36 mouse cellular contexts compared by ENCODE assay signal in the genomic region with DNA sequence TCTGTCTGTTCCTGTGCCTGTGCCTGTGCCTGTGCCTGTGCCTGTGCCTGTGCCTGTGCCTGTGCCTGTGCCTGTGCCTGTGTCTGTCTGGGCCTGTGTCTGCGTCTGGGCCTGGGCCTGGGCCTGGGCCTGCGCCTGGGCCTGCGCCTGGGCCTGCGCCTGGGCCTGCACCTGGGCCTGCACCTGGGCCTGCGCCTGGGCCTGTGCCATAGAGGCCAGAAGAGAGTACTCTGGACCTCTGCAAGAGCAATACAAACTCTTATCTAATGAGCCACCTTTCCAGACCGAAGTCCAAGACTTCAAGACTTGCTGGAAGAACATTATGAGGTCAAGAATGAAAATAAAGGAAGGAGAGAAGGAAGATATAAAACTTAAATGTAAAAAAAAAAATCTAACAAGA. TPM values are rescaled to one million over a fixed set of nuclear protein-coding genes. Genes with fewer than 3 reads are reported as not detected.
DNase-seq lines count a peak whose midpoint lies in the region; ATAC-seq and TF ChIP-seq lines count a peak whose summit lies in the region.
"Had no signal": no experiment of that assay in that cellular context is flagged by ENCODE, and none has a peak within 500 bp of the region (broad histone marks: within the 10 kb centered on the region; RNA-seq: fewer than 3 reads in every experiment).

No protein-coding gene starts in this region.

- no peaks in the 10 kb centered on the region for H3K27me3 ChIP-seq in intestine, postnatal 0 days (replicated peaks; ENCODE audit: control insufficient read depth, insufficient read depth, low read length)
- H3K27me3 ChIP-seq: embryonic facial prominence, embryonic 12.5 days; embryonic facial prominence, embryonic 15.5 days; forebrain, embryonic 12.5 days; forebrain, embryonic 15.5 days; hindbrain, embryonic 13.5 days had no signal

- peak; percentile 97 for ATAC-seq in intestine, postnatal 0 days
- ATAC-seq: activated CD4-positive, CD25-positive, alpha-beta regulatory T cell, adult 4 months; CD4-positive, CD25-positive, alpha-beta regulatory T cell, adult 4 months; forebrain, embryonic 15.5 days; hindbrain, embryonic 16.5 days; Patski had no signal

- WGBS in intestine, postnatal 0 days = 55% methylated on average over 6 of the region's 6 CpGs

- intact Hi-C loops in left cerebral cortex, postnatal 14 days (cut with DNase I) = no loop called here

- no peak overlapping the region for H3K9ac ChIP-seq in ES-E14 (ENCODE audit: insufficient read depth, low read depth, low read length, poor library complexity, severe bottlenecking)
- H3K9ac ChIP-seq in intestine, postnatal 0 days (ENCODE audit: low read depth, low read length) = no peak overlapping the region
- H3K9ac ChIP-seq: embryonic facial prominence, embryonic 12.5 days; embryonic facial prominence, embryonic 15.5 days; forebrain, embryonic 12.5 days; forebrain, embryonic 15.5 days; hindbrain, embryonic 13.5 days had no signal

- H3K4me2 ChIP-seq in intestine, postnatal 0 days (replicated peaks; ENCODE audit: low read depth) = no peak overlapping the region
- H3K4me2 ChIP-seq: embryonic facial prominence, embryonic 12.5 days; embryonic facial prominence, embryonic 15.5 days; forebrain, embryonic 12.5 days; forebrain, embryonic 15.5 days; heart, embryonic 11.5 days; hindbrain, embryonic 13.5 days had no signal

- H3K36me3 ChIP-seq in ES-E14 (ENCODE audit: control insufficient read depth, insufficient read depth, low read length, poor library complexity, severe bottlenecking) = no peaks in the 10 kb centered on the region
- no peaks in the 10 kb centered on the region for H3K36me3 ChIP-seq in intestine, postnatal 0 days (ENCODE audit: control insufficient read depth, insufficient read depth)
- H3K36me3 ChIP-seq: embryonic facial prominence, embryonic 12.5 days; embryonic facial prominence, embryonic 15.5 days; forebrain, embryonic 12.5 days; forebrain, embryonic 15.5 days; G1E; hindbrain, embryonic 10.5 days; hindbrain, embryonic 13.5 days had no signal

- H3K4me1 ChIP-seq in ES-E14 (ENCODE audit: control insufficient read depth in 2 of 2, insufficient read depth in 2 of 2, low read length in 2 of 2, poor library complexity in 1 of 2) = no peaks in the 10 kb centered on the region
- H3K4me1 ChIP-seq in intestine, postnatal 0 days (replicated peaks; ENCODE audit: control insufficient read depth, insufficient read depth, low read length) = no peaks in the 10 kb centered on the region
- H3K4me1 ChIP-seq: embryonic facial prominence, embryonic 12.5 days; embryonic facial prominence, embryonic 15.5 days; forebrain, embryonic 12.5 days; forebrain, embryonic 15.5 days; hindbrain, embryonic 10.5 days; hindbrain, embryonic 13.5 days had no signal

- no peaks in the 10 kb centered on the region for H3K9me3 ChIP-seq in ES-E14 (ENCODE audit: control insufficient read depth, insufficient read depth, low read depth, low read length)
- no peaks in the 10 kb centered on the region for H3K9me3 ChIP-seq in intestine, postnatal 0 days (ENCODE audit: control insufficient read depth)
- H3K9me3 ChIP-seq: embryonic facial prominence, embryonic 12.5 days; embryonic facial prominence, embryonic 15.5 days; forebrain, embryonic 12.5 days; forebrain, embryonic 15.5 days; G1E; hindbrain, embryonic 10.5 days; hindbrain, embryonic 13.5 days had no signal

- H3K4me3 ChIP-seq in ES-E14 (ENCODE audit: insufficient read depth in 1 of 2, low read depth in 1 of 2, low read length in 2 of 2, poor library complexity in 1 of 2, severe bottlenecking in 1 of 2) = no peak overlapping the region
- no peak overlapping the region for H3K4me3 ChIP-seq in intestine, postnatal 0 days (ENCODE audit: low read depth, low read length)
- H3K4me3 ChIP-seq: embryonic facial prominence, embryonic 12.5 days; embryonic facial prominence, embryonic 15.5 days; erythroblast, embryonic 14.5 days; forebrain, embryonic 12.5 days; forebrain, embryonic 15.5 days; hindbrain, embryonic 10.5 days; hindbrain, embryonic 13.5 days had no signal

- no peak for TF ChIP-seq CTCF in intestine, postnatal 0 days (IDR thresholded peaks at IDR 0.05; ENCODE audit: low read depth)

- in situ Hi-C loops in ES-E14 (cut with MboI; ENCODE audit: low sequenced_read_pairs in 2 of 2, unreplicated experiment in 2 of 2) = no loop called here

- peak overlapping the region; percentile 11; the same call in 1 of the 2 replicates for H3K27ac ChIP-seq in ES-E14 (ENCODE audit: insufficient read depth, low read depth, low read length, poor library complexity, severe bottlenecking)
- H3K27ac ChIP-seq in intestine, postnatal 0 days (ENCODE audit: low read depth, low read length) = peak overlapping the region; percentile 78
- H3K27ac ChIP-seq: embryonic facial prominence, embryonic 12.5 days; embryonic facial prominence, embryonic 15.5 days; forebrain, embryonic 12.5 days; forebrain, embryonic 15.5 days; hindbrain, embryonic 10.5 days; hindbrain, embryonic 13.5 days had no signal

- no peak for DNase-seq in ES-E14 (ENCODE audit: low read depth, low spot score)
- DNase-seq in ZHBTc4 (ENCODE audit: low read depth, low spot score) = peak; percentile 18
- DNase-seq in yolk sac, embryonic 10.5 days (ENCODE audit: low spot score) = peak; percentile 16
- no peak for DNase-seq in urinary bladder, postnatal 36 days (ENCODE audit: low spot score in 2 of 2)
- DNase-seq in left cerebral cortex, adult 18-20 months (ENCODE audit: low spot score in 2 of 2) = no peak
- DNase-seq in left cerebral cortex, postnatal 14 days (ENCODE audit: low spot score in 2 of 2) = no peak
- DNase-seq: adrenal gland, adult 8-10 months; adrenal gland, postnatal 36 days; cerebellum, adult 11 months; cerebellum, adult 2 months; cerebellum, adult 9-11 months; cerebellum, postnatal 25 days; gastrocnemius, postnatal 36 days; heart, postnatal 36 days; kidney, adult 18-20 months had no signal

TF ChIP-seq in ES-E14, 5 proteins besides CTCF, POLR2A, EP300 and RAD21:
- TF ChIP-seq ZNF384 (IDR thresholded peaks at IDR 0.05; ENCODE audit: low read depth, low read length) (no peak), ZC3H11A (IDR thresholded peaks at IDR 0.05; ENCODE audit: borderline replicate concordance, low read depth, low read length) (no peak), MAFK (IDR thresholded peaks at IDR 0.05; ENCODE audit: insufficient read depth, low read depth, low read length) (no peak), HCFC1 (IDR thresholded peaks at IDR 0.05; ENCODE audit: borderline replicate concordance, insufficient read depth, low read length) (no peak), CHD2 (IDR thresholded peaks at IDR 0.05; ENCODE audit: low read depth, low read length) (no peak)

RNA-seq across cellular contexts. Expression of gene Spint4, which starts 7.0 kb away (rescaled TPM):
- not detected in 2 replicates for total RNA-seq in ES-E14 (2012; rRNA removed)
- polyA plus RNA-seq in intestine, postnatal 0 days (2015; fragmentation: Nextera tagmentation; extraction: Ambion mirVana) = not detected in 2 replicates
- total RNA-seq in left cerebral cortex, adult 18-20 months (2021) = not detected
- not detected for total RNA-seq in left cerebral cortex, postnatal 14 days (2021)
- total RNA-seq: adrenal gland, adult 8-10 months; adrenal gland, postnatal 36 days; common myeloid progenitor, adult 5-6 weeks; gastrocnemius, adult 8-10 months; gastrocnemius, postnatal 36 days; granulocyte monocyte progenitor cell, adult 5-6 weeks; heart, adult 8-10 months; heart, postnatal 36 days had no signal
- polyA plus RNA-seq: activated CD4-positive, CD25-positive, alpha-beta regulatory T cell, adult 4 months; C2C12; CD4-positive, CD25-positive, alpha-beta regulatory T cell, adult 4 months; cerebellum, adult 2 months; embryonic facial prominence, embryonic 12.5 days; embryonic facial prominence, embryonic 15.5 days; erythroblast, embryonic 14.5 days; forebrain, embryonic 12.5 days; forebrain, embryonic 15.5 days; G1E; heart, embryonic 11.5 days; heart, embryonic 14.5 days; heart, postnatal 0 days; hindbrain, embryonic 10.5 days; hindbrain, embryonic 13.5 days; hindbrain, embryonic 16.5 days; Patski had no signal

RNA-seq across cellular contexts. Expression of gene Spint5, which starts 9.8 kb away (rescaled TPM):
- total RNA-seq in ES-E14 (2012; rRNA removed) = 1.6 and 6.6 TPM in 2 replicates
- polyA plus RNA-seq in intestine, postnatal 0 days (2015; fragmentation: Nextera tagmentation; extraction: Ambion mirVana) = not detected in 2 replicates
- total RNA-seq in left cerebral cortex, adult 18-20 months (2021) = not detected
- not detected for total RNA-seq in left cerebral cortex, postnatal 14 days (2021)
- total RNA-seq: adrenal gland, adult 8-10 months; adrenal gland, postnatal 36 days; common myeloid progenitor, adult 5-6 weeks; G1E; gastrocnemius, adult 8-10 months; gastrocnemius, postnatal 36 days; granulocyte monocyte progenitor cell, adult 5-6 weeks; heart, adult 8-10 months; heart, postnatal 36 days had no signal
- polyA plus RNA-seq: activated CD4-positive, CD25-positive, alpha-beta regulatory T cell, adult 4 months; C2C12; CD4-positive, CD25-positive, alpha-beta regulatory T cell, adult 4 months; cerebellum, adult 2 months; embryonic facial prominence, embryonic 12.5 days; embryonic facial prominence, embryonic 15.5 days; erythroblast, embryonic 14.5 days; forebrain, embryonic 12.5 days; forebrain, embryonic 15.5 days; G1E; heart, embryonic 11.5 days; heart, embryonic 14.5 days; heart, postnatal 0 days; hindbrain, embryonic 10.5 days; hindbrain, embryonic 13.5 days; hindbrain, embryonic 16.5 days; Patski had no signal

RNA-seq across cellular contexts. Expression of gene Wfdc13, which starts 20.4 kb away (rescaled TPM):
- total RNA-seq in ES-E14 (2012; rRNA removed) = not detected in 2 replicates
- 0.14 and 0.18 TPM in 2 replicates for polyA plus RNA-seq in intestine, postnatal 0 days (2015; fragmentation: Nextera tagmentation; extraction: Ambion mirVana)
- not detected for total RNA-seq in left cerebral cortex, adult 18-20 months (2021)
- not detected for total RNA-seq in left cerebral cortex, postnatal 14 days (2021)
- total RNA-seq: adrenal gland, adult 8-10 months; adrenal gland, postnatal 36 days; common myeloid progenitor, adult 5-6 weeks; gastrocnemius, adult 8-10 months; gastrocnemius, postnatal 36 days; granulocyte monocyte progenitor cell, adult 5-6 weeks; heart, postnatal 36 days had no signal
- polyA plus RNA-seq: activated CD4-positive, CD25-positive, alpha-beta regulatory T cell, adult 4 months; C2C12; CD4-positive, CD25-positive, alpha-beta regulatory T cell, adult 4 months; cerebellum, adult 2 months; erythroblast, embryonic 14.5 days; forebrain, embryonic 12.5 days; forebrain, embryonic 15.5 days; G1E; heart, embryonic 11.5 days; heart, postnatal 0 days; hindbrain, embryonic 10.5 days; hindbrain, embryonic 13.5 days; hindbrain, embryonic 16.5 days; Patski had no signal

RNA-seq across cellular contexts. Expression of gene Wfdc11, which starts 31.4 kb away (rescaled TPM):
- total RNA-seq in ES-E14 (2012; rRNA removed) = not detected in 2 replicates
- polyA plus RNA-seq in intestine, postnatal 0 days (2015; fragmentation: Nextera tagmentation; extraction: Ambion mirVana) = not detected in 2 replicates
- total RNA-seq in left cerebral cortex, adult 18-20 months (2021) = not detected
- total RNA-seq in left cerebral cortex, postnatal 14 days (2021) = not detected
- total RNA-seq: adrenal gland, adult 8-10 months; adrenal gland, postnatal 36 days; common myeloid progenitor, adult 5-6 weeks; G1E; gastrocnemius, adult 8-10 months; gastrocnemius, postnatal 36 days; granulocyte monocyte progenitor cell, adult 5-6 weeks; heart, adult 8-10 months; heart, postnatal 36 days had no signal
- polyA plus RNA-seq: activated CD4-positive, CD25-positive, alpha-beta regulatory T cell, adult 4 months; C2C12; CD4-positive, CD25-positive, alpha-beta regulatory T cell, adult 4 months; cerebellum, adult 2 months; embryonic facial prominence, embryonic 12.5 days; embryonic facial prominence, embryonic 15.5 days; erythroblast, embryonic 14.5 days; forebrain, embryonic 12.5 days; forebrain, embryonic 15.5 days; G1E; heart, embryonic 11.5 days; heart, embryonic 14.5 days; heart, postnatal 0 days; hindbrain, embryonic 10.5 days; hindbrain, embryonic 13.5 days; hindbrain, embryonic 16.5 days; Patski had no signal

RNA-seq across cellular contexts. Expression of gene Wfdc3, which starts 40.4 kb away (rescaled TPM):
- total RNA-seq in ES-E14 (2012; rRNA removed) = 0.18 and 0.58 TPM in 2 replicates
- 0.85 and 0.95 TPM in 2 replicates for polyA plus RNA-seq in intestine, postnatal 0 days (2015; fragmentation: Nextera tagmentation; extraction: Ambion mirVana)
- total RNA-seq in left cerebral cortex, adult 18-20 months (2021) = 1 to 10 TPM; 1.3 to 1.5 TPM
- 1 to 10 TPM in 1 of 2 experiments, under 1 TPM in 1; 0.92 to 1.1 TPM for total RNA-seq in left cerebral cortex, postnatal 14 days (2021)
- total RNA-seq: gastrocnemius, adult 8-10 months; gastrocnemius, postnatal 36 days; granulocyte monocyte progenitor cell, adult 5-6 weeks; heart, postnatal 36 days had no signal
- polyA plus RNA-seq: activated CD4-positive, CD25-positive, alpha-beta regulatory T cell, adult 4 months; CD4-positive, CD25-positive, alpha-beta regulatory T cell, adult 4 months had no signal

Comparison
In these comparisons a context has a peak if more than half of its experiments do, and no peak if none do; other contexts are left out.
1. DNase-seq: peak in ZHBTc4 (single experiment) and yolk sac, embryonic 10.5 days (single experiment); none in ES-E14 (single experiment), urinary bladder, postnatal 36 days (0 of 2), left cerebral cortex, adult 18-20 months (0 of 2) and left cerebral cortex, postnatal 14 days (0 of 2).